Mouse (Mus musculus) thymus, postnatal 25 days (tissue): ENCODE results near the gene Klhdc3.

Source experiments
- DNase-seq: peaks from one replicate; pipeline ENCODE4 v3.0.0; 2022

The Klhdc3 gene

DNA sequence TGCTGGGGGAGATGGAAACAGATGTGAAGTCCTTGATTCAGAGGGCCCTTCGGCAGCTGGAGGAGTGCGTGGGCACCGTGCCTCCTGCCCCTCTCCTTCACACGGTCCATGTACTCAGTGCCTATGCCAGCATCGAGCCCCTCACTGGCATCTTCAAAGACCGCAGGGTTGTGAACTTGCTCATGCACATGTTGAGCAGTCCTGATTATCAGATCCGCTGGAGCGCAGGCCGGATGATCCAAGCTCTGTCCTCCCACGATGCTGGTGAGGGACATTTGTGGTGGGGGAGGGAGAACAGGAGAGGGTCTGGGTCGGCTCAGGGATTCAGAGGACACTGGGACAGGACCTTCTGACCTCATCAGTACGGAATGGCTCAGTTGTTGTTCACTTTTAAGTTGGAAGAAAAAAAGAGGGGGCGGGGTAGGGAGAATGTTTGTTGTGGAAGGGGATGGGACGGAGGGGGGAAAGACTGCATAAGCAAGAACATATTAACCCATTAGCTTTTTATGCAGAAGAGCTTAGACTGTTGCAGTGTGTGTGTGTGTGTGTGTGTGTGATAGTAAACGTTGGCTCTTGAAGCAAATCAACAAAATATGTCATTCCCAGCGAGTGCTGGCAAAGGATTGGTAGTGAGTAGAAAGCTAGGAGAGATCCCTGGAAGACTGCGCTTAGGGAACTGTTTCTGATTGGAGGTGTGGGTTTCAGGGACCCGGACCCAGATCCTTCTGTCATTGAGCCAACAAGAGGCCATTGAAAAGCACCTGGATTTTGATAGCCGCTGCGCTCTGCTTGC is 28.8 kb downstream of the Klhdc3 start:
- DNase-seq = no peak

DNA sequence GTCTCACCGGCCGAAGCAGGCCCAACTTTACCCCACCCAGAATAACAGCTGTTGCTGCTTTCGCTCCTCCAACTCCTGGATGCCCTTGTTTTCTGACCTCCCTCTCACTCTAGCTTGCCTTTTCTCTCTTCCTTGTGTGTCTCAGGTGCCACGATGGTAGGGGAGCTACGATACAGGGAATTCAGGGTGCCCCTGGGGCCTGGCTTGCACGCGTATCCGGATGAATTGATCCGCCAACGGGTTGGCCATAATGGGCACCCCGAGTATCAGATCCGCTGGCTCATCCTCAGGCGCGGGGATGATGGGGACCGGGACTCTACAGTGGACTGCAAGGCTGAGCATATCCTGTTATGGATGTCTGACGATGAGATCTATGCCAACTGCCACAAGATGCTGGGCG is 29.4 kb downstream of the Klhdc3 start:
- DNase-seq = no peak

DNA sequence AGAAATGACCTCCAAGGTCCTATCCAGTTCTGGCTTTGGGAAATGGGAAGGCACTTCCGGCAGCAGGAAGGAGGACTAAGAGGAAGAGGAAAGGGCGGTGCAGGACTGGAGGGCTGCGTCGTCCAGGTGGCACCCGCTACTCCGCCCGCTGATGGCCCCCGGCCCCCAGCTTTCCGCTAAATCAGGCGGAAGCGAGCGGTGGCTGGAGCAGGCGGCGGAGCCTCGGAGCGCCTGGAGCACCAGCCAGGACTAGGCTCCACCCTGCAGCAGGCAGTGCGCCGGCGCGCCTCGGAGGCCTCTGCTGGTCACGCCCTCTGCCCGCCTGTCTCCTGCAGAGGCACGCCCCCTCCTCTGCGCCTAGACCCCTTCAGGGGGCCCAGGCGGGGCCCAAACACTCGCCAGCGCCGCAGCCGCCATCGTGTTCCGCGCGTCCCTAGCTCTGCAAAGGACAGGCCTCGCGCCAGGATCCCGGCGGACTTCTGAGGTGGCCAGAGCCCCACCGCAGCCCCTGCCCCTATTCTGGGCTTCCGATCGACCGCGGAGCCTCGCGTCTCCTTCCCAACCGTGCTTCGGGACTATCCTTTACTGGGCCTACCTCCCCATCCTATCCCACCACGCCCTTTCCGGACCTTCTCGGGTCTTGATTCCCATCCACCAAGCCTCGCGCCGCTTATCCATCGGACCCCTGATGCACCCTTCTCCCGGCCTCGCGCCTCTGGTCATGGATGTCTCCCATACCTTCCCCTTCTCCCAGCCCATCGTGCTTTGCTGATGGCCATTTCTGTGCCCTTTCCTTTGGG is 30.3 kb downstream of the Klhdc3 start, which contains the start of gene Cul7:
Gene Cul7, plus strand, starts transcription at position 106 of the 800 bp plus-strand sequence.
- DNase-seq = peak; percentile 92

DNA sequence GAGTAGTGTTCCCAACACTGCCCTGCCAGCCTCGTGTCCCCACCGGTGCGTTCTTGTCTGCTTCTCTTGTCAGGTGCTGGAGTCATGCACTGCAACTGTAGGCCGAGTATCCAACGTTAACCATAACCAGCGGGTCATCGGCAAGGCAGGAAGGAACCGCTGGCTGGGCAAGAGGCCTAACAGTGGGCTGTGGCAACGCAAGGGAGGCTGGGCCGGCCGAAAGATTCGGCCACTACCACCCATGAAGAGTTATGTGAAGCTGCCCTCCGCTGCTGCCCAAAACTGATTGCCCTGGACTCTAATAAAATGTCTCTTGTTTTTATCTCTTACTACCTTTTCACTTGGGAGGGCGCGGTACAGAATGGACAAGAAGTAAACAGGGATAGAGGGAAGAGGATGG is 30.9 kb downstream of the Klhdc3 start:
- DNase-seq = peak; percentile 8

DNA sequence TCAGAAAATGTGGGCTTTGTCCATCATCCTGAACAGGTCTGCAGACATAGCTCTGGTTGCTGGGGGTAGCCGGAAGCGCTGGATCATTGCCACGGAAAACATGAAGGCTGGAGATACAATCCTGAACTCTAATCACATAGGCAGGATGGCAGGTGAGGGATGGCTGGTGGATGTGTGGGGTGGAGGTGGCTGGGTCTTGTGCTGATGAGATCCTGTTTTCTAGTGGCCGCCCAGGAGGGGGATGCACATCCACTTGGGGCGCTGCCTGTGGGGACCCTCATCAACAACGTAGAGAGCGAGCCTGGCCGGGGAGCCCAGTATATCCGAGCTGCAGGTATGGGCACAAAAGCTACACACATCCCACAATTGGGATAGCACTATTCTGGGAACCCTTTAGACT is 32.3 kb downstream of the Klhdc3 start:
- DNase-seq = no peak

DNA sequence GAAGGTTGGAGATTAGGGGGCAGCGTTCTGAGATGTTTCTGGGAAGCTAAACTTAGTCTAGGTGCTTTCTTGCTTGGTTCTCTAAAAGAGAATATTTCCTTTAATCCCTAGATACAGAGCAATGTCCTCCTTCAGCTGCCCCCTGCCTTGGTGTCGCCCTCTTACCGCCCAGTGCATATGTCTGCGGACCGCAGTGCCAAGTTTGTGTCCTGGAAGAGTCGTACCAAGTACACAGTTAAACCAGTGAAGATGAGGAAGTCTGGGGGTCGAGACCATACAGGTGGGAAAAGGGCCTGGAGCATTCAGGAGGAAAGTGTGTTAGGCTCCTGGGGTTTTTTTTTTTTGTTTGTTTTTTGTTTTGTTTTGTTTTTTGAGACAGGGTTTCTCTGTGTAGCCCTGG is 33.4 kb downstream of the Klhdc3 start:
- DNase-seq = no peak

DNA sequence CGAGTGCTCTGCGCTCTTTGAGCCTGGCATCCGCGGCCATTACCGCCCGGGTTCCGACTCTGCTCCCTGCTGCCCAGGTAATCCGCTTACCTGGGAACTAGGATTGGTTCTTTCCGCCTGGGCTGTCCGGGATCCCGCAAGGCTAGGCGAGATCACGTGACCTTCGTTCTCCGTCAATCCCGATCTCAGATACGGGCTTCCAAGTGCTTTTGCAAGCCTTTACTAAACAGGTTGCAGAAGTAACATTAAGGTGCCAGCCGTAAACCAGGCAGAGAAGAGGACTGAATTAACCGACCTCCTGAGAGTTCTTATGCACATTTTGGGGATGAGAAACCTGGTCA is 34.4 kb downstream of the Klhdc3 start:
- no peak for DNase-seq

DNA sequence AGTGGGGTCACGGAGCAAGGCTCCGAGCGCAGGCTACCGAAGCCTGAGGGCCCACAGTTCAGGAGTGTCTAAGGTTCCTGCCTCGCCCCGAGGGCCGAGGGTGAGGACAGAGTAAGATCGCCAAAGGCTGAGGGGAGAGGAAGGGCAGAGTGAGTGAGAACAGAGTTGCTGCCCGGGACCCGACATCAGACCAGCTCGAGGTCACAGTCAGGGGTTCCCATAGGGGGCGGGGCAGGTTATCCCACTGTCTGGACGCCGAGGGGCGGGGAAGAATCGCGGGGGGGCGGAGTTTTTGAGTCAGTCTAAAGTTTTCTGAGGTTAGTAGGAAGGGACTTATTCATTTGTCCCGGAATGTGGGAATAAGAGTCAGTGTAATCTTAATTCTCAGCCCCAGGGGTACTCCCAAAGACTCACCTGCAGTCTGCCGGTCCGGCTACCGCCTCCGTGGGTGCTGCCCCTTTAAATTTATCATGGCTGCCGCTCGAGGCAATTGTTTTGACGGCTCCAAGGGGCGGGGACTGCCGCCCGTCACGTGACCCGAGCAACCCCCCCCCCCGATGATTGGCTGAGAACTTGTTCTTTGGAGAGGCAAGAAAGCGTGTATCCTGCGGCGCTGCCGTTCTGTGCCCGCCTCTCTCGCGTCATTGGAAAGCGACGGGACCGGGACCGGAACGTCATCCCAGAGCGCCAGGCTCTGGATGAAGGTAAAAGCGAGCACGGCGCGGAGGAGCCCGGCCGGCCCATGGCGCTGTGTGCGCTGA is 35.0 kb downstream of the Klhdc3 start, which contains the start of the genes Klc4 and Mrpl2:
Gene Klc4, minus strand, starts transcription at position 462 of the 761 bp plus-strand sequence.
Gene Mrpl2, plus strand, starts transcription at position 669 of the 761 bp plus-strand sequence.
- peak; percentile 99 for DNase-seq

GRCm38 (mm10) chr17:46644916-46645475 is 35.7 kb downstream of the Klhdc3 start:
- DNase-seq = no peak

- DNase-seq = no peak
Observed at GRCm38 (mm10) chr17:46644152-46644805, 36.4 kb downstream of the Klhdc3 start.

DNA sequence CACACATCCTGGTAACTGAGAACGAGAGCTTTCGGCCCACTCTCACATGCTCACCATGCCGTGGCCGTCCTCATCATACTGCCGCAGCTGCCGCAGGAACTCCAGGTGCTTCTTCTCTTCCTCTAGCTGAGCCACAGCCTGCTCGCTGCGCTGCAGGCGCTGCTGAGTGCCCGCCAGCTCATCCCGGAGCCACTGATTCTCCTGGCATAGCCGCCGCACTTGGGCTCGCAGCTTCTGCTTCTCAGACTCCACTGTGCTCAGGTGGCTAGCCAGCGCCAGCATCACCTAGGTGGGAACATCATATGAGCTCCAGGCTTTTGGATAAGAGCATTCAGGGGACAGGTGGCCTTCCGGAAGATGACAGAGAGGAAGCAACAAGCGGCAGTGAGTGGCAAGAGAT is 38.7 kb downstream of the Klhdc3 start:
- DNase-seq = no peak

DNA sequence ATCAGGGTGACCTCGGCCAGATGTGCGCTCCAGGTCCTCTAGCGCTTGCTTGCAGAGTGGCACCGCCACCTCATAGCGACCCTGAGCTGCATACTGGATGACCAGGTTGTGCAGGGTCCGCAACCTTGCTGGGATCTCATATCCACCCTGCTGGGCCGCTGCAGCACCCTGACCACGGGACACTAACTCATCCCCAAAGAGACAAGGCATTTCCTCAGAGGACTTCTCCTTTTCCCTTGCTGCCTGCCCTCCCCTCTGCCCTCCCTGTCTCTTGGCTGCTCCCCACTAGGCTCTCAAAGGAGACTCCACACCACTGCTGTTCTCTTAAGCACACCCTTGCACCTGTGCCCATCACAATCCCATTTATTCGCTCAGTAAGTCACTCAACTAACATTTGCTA is 40.8 kb downstream of the Klhdc3 start:
- no peak for DNase-seq

DNA sequence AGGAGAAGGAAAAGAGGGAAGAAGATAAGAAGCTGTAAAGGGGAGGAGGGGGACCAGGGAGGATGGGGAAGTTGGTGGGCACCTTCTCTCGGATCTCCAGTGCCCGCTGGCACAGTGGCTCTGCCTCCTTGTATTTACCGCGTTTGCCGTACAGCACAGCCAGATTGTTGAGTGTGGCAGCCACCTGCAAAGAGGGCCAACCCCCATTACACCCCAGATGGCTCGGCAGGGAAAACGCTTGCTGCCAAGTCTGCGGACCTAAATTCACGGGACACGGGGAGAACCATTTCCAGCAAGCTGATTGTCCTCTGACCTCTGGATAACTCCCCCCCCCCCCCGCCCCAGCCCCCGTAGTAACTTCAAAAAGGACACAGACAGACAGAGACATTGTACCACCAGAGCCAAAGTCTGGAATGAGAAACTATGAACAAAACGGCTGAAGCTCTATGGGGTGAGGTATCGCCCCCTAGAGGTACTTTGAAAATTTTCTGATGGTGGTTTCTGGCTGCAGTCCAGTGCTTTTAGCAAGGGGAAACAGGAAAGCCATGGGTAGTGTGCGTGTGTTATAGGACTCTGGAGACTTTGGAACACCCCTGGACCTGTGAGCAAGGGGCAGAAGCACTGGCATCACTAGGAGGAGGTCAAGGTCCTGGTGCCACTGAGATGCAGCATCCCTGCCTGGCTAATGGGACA is 43.7 kb downstream of the Klhdc3 start:
- peak; percentile 49 for DNase-seq

- peak; percentile 36 for DNase-seq
Observed at GRCm38 (mm10) chr17:46629685-46630441, 50.9 kb downstream of the Klhdc3 start.

DNA sequence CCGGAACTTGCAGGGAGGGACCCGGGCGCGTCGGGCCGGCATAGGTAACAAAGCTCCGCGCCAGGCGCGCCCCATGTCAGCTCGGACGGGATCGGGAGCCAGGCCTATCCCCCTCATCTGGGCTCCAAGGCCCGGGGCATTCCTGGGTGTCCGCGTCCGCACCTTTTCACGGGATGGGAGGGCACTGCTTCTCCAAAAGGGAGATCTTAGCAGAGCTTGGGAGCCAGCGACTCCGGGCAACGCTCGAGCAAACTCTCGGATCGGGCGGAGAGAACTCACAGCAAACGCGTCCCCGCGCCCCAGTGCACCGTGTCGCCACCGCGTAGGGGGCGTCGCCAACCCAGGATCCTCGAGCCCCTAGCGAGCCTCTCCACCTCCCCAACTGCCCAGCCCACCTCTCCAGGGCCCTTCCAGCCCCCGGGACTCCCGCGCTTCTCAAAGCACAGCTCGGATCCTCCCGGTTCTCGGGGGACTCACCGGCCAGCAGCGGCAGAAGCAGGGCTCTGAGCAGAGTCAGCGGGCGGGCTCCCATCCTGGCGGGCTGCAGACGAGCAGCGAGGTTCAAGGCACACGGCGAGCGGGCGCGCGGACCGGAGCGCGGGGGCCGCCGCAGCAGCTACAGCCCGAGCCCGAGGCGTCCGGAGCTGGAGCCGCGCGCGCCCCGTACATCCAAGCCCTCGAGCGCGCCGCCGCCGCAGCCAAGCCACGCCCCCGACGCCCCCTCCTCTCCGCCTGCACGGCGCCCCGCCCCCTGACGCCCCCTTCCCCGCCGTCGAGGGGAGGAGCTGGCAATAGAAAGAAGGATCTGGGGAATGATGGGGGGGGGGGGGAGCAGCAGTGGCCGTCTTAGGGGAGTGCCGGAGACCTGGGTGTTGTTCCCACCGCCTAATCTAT is 51.7 kb downstream of the Klhdc3 start, which contains the start of gene Ptk7:
Gene Ptk7, minus strand, starts transcription at position 714 of the 894 bp plus-strand sequence.
- DNase-seq = peak; percentile 76

DNA sequence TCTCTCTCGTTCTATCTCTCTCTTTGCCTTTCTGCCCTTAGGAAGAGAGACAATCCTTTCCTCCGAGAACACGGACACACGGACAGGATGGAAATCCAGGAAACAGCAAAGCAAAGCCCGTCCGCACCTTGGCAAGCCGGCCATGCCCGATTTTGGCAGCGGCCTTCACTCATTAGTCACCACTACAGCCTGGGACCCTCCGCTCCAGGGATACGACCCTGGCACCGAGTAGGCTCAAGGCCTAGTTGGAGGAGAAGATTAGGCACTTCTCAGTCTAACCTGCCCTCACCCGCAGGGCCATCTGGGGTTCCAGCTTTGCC is 52.3 kb downstream of the Klhdc3 start:
- no peak for DNase-seq

GRCm38 (mm10) chr17:46627409-46627808 is 53.3 kb downstream of the Klhdc3 start:
- no peak for DNase-seq

DNA sequence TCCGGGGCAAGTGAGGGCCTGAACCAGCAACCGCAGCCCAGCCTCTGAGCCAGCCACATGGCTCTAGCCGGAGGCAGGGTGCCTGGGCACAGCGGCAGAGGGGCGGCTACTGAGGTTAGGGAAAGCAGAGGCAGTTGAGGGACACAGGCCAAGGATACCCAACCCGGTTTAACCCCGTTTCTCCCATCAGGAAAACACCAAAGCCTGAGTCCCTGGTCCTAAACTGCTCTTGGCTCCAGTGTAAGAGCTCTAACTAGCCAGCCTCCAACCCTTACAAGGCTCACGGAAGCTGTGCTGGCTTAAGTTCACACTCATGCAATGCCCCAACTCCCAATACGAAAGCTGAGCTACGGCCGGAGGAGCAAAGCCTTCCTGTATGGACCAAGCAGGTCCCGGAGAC is 56.1 kb downstream of the Klhdc3 start:
- no peak for DNase-seq
